Mouse (Mus musculus) cerebellum, postnatal 36 days (tissue): ENCODE results near the gene Unc50.

ENCODE experiments used
- DNase-seq, 2 experiments: peaks; one replicate each; pipeline ENCODE4 v3.0.0; 2021 to 2022; ENCODE audit warnings: mixed read lengths in 2 of 2

Gene Unc50

GRCm38 (mm10) chr1:37429366-37430296 is at the start of gene Unc50, which contains the start of gene Coa5:
TSS of gene Unc50 (plus strand) at chr1:37430139.
TSS of gene Coa5 (minus strand) at chr1:37430103.
- peak; percentile 94 to 95 for DNase-seq

GRCm38 (mm10) chr1:37380913-37381312 is 49.0 kb upstream of the Unc50 start:
- DNase-seq, result no peak

DNA sequence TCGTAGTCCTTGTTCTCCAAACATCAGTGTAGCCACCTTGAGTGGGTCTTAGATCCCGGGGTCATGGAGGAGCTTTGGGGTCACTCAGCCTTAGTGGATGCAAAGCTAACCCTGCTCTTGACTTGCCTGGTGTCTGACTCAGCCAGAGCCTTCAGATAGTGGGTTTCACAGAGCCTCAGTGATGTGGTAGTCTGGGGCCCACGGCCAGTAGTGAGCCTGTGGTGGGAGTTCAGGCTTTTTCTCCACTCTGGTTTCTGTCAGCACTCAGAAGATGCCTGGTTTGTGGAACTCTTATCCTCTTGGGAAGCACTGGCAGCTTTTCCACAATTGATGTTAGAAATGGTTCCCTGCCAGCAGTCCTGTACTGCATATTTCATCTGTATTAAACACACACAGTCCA is 45.6 kb upstream of the Unc50 start:
- no peak for DNase-seq

DNA sequence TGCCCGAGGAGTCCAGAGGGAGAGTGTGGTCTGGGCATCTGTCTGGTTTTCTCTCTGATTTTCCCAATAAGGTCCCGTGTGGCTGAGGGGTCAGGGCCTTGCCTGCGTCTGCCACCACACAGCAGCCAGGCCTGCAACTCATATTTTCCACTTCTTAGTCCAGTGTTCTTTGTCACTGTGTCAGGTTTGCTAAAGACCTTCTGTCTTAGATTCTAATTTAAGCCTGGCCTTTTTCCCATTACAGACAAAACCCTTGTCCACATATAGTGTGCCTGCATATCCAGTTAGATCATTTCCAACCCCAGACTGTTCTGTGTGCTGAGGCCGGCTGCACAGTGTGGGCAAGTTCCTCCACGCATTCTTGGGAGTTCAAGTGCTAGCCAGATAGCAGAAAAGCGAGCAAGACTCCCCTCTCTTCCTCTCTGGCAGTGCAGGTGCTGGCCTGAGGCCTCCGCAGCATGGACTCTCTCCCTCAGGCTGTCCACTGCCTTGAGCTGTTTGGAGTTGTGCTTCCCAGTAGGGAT is 43.4 kb upstream of the Unc50 start:
- DNase-seq, result peak; percentile 38 to 59

GRCm38 (mm10) chr1:37393174-37393573 is 36.8 kb upstream of the Unc50 start:
- DNase-seq, result no peak

DNA sequence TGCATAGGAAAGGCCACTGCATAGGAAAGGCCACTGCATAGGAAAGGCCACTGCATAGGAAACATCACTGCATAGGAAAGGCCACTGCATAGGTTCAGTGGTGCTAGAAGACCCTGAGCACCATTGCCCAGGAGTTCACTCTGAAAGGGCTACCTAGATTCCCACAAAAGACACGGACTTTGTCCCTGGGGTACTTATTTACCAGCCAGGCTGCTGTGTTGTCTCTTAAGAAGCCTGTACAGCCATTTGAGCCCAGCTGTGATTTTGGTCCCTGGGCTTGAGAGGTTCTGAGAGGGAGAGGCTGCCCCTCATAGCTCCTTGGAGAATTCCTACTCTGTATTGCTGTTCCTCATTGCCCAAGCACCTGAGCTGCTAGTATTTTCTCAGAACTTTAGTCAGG is 33.5 kb upstream of the Unc50 start:
- DNase-seq, result no peak

DNA sequence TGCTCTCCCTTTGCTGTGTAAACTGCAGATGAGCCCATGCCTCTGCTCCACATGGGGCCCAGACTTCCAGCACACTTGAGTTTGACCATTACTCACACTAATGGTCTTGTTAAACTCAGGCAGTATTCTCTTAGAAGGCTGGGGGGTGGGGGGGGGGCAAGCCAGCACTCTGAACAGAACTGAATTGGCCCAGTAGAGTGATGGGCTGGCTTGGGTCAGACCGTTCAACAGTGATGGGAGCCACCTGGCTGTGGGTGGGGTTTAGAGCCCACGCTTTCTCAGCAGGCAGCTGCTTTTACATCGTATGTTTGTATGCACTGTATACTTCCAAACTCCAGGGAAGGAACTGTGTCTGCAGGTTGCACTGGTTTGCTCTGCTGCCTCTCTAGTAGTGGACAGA is 31.0 kb upstream of the Unc50 start:
- DNase-seq, result no peak

DNA sequence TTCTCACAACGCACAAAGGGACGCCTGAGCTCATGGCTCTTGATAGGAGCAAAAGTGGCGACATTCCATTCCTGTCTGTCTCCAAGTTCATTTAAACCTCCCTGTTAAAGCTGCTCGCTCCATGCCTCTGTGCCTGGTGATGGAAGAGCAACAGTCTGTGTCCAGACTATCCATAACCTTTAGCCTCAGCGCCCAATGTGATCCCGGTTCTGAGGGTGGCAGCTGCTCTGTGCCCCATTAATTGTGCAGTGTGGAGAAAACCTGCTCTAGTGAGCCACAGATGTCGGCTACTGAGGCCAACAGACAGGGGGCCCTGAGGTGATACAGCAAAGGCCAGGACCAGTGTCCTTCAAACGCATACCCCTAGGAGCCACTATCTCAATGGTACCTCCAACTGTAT is 30.2 kb upstream of the Unc50 start:
- no peak for DNase-seq

- peak; percentile 77 to 83 for DNase-seq
Measured at GRCm38 (mm10) chr1:37401687-37402086, 28.3 kb upstream of the Unc50 start.

DNA sequence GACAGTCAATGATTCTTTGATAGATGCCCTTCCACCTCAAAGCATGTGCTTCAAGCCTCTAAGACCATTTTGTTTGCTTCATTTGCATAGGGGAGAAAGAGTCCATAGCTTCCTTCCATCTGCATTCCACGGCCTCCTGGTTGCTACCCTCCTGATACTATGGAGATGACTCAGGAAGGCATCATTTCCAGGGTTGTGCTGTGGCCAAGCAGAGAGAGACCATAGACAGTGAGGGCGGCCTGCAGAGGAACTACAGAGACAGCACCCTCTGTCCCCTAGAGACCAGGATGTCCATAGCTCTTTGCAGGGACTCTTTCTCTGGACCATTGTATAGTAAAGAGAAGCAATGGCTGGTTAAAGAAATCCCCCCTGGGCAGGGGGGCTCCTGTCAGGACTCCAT is 24.8 kb upstream of the Unc50 start:
- no peak for DNase-seq

DNA sequence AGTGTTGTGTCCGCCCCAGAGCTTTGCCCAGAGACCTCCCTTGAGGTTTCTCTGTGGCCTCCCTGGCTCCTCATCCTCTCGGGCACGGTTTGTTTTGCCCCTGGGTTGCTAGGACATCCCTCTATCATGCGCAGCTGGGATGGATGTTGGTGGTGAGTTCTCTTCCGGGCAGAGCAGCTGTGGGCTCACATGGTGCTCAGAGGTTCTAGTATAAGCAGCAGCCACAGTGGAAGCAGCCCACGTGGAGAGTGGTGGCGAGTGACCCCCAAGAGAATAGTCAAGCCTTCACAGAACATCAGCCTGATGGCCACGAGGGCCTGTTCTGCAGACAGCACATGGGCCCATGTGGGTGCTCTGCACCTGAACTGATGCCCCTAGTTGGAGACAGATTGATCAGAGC is 22.7 kb upstream of the Unc50 start:
- no peak for DNase-seq

DNA sequence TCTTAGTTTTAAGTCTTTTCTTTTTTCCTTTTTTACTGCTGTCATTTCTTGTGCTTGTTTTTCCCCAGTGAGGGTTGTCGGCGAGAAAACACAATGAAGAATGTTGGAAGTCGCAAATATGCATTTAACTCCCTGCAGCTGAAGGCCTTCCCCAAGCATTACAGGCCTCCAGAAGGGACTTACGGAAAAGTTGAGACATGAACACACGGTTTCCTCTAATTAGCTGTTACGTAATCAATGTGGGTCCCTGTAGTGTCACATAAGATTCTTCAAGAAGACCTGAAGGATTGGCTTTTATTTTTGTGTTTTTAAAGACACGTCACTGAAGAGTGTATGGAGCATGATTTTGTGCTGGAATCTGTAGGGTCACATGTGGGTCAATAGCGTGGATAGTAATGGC is 21.9 kb upstream of the Unc50 start:
- no peak for DNase-seq

DNA sequence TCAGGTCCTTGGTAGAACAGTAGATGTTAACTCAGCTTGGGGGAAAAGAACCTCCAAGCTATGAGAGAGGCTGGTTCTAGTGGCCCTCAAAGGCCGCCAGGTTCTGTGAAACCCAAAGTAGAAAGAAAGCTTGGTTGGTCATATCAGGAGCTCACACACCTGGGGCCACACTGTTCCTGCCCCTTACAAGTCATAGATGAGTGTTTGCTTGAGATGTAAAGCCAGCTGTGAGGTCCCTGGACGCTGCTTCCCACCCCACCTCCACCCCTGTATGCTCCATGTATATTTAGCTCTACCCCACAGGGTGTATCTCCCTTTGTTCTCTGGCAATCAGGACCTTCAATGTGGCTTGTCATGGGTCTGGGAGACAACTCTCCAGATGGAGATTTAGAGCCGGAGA is 21.3 kb upstream of the Unc50 start:
- DNase-seq, result no peak

DNA sequence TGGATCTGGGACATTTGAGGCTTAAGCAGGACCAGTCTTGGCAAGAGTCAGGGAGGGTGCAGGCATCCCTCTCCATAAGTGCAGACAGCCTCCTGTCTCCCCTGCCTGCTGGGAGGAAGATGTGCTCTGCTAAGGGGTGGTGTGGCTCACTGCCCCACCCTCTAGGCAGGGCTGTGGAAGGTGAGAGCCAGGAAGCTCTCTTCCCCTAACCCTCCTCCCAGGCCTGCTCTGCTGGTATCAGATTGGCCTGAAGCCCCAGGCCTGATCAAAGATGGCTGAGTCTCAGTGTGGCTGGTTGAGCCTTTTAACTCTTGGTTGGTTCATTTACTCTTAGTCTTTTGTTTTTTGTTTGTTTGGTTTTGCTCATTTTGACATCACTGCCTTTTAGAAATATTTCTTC is 20.3 kb upstream of the Unc50 start:
- DNase-seq, result no peak

- DNase-seq, result no peak
Measured at GRCm38 (mm10) chr1:37415394-37415793, 14.5 kb upstream of the Unc50 start.

- peak; percentile 49 to 55 for DNase-seq
Measured at GRCm38 (mm10) chr1:37419420-37419819, 10.5 kb upstream of the Unc50 start.

- no peak for DNase-seq
Measured at GRCm38 (mm10) chr1:37427144-37427875, 2.6 kb upstream of the Unc50 start.

GRCm38 (mm10) chr1:37428911-37429310 is 1.0 kb upstream of the Unc50 start:
- DNase-seq, result no peak

DNA sequence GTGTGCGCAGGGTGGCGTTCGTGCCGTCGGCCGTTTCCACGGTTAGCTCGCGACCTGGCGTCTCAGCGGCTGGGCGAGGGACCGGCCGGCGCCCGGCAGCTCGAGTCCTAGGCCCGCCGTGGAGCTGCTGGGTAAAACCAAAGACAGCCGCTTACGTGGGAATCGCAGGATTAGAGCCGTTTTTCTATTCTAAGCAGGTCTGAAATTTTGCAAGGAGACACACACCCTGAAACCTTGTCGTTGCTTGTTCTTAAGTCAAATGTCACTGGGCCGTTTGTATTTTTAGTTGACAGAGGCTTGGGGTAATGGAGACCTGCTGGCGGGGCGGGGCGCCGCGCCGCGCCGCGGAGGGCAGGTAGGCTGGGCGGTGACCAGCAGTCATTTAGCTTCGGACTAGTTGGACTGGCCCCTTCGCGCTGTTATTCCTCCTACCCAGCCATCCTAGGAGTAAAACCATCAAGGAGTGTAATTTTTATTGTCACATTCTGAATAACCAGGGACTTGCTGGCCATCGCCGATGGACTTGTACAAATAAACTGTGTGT is 430 bp downstream of the Unc50 start:
- DNase-seq, result peak in 1 of 2 experiments; percentile 23

DNA sequence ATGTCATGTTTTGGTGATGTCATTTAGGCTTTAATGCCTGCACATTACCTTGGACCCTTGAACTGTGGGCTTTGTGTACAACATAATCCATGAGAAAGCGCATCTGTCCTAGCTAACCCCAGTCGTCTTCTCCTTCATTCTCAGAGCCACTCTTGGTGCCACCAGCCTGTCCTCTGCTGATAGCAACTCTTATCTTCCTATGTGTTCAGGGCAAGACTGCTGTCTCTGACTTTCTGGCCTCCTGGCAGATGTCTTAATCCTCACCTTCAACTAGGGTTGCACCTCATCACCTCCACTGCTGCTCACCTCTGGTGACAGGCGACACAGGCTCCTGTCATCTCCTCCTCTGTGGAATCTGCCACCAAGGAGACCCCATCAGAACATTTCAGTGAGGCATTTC is 6.5 kb downstream of the Unc50 start:
- no peak for DNase-seq

- no peak for DNase-seq
Measured at GRCm38 (mm10) chr1:37442848-37443835, 13.2 kb downstream of the Unc50 start.
